Mouse (Mus musculus): ENCODE data around the gene Ldb2.

The Ldb2 gene

DNA sequence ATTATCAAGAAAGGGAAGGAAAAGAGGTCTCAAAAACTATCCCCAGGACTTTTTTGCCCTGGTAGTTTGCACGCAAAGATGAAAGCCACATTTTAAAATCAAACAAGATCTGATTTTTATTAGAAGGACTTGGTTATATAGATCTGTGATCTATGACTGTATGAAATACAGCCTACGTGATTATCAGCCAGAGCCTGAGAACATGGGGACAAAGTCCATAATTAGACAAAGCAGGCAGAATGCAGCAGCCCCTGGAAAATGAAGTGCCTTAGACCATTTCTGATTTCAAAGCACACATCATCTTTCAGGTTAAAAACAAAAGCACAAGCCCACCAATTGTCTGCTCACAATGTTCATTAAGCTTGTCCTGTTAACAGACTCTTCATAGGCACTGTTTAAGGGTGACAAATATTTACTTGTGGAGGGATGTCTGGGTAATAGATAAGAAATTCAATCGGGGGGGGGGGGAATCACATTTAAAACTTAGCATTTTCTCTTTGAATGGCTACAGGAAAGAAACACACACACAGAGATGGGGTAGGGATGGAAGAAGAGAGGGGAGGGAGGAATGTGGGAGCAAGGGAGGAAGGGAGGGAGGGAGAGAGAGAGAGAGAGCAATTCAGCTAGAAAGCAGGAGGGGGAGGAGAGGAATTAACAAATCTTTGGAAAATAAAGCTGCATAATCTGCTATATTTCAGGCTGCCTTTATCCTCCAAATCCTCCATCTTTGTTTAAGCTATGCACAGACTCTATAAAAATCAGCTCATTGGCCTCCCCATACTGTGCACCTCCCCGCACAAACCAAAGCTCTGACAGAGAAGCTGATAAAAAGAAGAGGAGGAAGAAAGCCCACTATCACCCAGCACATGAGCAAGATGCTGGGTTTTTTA lies 153.3 kb downstream of the Ldb2 start:
- DNase-seq (ENCODE audit: low read depth) = no peak

DNA sequence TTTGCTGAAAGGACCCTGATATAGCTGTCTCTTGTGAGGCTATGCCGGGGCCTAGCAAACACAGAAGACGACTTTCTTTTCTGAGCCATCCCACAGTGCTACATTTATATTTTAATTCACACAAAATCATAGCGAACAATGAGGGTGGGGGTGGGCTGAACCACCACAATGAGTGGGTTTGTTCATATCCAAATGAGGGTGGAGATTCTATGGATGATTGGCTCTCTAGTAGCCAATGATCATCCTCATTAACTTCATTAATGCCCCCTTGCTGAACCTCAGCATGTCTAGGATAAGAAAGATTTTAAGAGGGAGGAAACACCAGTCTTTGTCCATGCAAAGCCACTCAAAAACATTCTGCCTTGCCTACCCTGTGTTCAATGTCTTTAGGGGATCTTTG lies 156.4 kb downstream of the Ldb2 start:
- DNase-seq (ENCODE audit: low read depth) = no peak

DNA sequence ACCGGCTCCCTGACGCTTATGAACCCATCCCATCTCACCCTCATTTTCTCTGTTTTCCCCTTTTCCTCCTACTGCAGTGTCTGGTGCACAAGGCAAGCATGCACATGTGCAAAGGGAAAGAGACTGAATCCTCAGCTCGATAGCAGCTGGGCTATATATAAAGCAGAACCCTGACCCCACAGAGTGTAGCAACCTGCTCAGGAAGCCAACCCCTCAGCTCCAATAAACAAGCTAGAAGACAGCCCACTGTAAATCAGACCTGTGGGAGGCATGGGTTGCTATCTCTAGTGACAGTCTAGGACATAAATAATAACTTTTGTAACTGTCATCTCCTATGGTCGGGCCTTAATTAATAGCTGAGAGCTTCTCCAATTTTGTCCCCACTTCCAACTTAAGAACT lies 158.4 kb downstream of the Ldb2 start:
- DNase-seq (ENCODE audit: low read depth) = no peak

DNA sequence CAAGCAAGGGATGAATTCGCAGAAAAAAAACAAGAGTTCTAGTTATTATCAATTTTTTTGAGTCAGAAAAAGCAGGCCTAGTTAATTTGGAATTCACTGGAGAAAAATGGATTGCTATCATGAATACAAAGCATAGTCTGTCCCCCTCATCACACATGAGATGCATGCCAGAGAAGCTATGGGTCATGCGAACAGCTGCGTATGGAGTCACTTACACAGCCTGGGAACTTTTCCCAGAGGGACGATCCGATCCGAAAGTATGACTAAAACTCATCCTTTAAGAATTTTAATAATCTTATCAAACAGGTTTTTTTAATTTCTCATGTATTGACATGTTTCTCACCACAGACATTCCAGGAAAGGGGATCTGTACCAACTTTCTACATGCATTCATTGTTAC lies 163.9 kb downstream of the Ldb2 start:
- DNase-seq (ENCODE audit: low read depth) = no peak

DNA sequence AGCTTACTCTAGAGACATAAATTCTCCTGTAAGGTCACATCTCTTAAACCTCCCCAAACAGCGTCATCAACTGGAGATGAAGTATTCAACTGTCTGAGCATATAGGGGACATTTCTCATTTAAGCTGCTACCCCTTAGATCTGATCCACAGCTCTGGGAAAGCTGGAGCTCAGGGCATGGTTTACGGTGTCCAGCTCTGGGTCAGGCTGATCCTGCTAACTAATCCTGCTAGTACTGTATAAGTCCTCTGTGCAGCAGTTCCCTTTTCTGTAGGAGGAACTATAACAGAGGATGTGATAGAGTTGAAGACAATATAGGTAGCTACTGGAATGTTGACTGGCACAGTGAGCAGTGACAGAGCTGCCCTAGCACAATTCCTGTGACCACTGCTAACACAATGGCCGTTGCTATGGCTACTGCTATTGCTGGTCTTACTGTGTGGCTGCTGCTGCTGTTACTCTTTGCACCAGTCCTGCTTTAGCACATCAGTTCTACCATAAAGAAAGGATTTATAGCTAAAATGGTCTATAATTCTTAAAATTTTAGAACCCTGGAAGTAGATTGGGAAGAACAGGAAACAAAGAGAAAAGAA lies 170.3 kb downstream of the Ldb2 start:
- DNase-seq (ENCODE audit: low read depth) = no peak

DNA sequence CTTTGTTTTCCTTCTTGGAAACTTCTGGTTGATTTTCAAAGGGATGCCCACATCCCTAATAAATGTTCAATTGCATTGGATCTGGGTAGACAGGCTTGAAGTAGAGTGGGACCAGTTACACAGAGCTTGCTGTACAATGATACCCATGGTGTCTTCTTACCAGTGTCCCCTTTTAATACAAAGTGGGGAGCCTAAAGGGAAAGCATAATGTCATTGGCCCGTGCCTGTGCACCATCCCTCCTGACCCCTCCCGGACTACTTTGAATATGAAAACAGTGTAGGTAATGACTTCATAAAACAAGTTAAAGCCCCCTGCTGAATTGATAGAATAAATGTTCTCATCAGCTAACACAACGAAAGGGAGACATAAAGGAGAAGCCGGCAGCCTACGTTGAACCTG lies 172.0 kb downstream of the Ldb2 start:
- no peak for DNase-seq (ENCODE audit: low read depth)

DNA sequence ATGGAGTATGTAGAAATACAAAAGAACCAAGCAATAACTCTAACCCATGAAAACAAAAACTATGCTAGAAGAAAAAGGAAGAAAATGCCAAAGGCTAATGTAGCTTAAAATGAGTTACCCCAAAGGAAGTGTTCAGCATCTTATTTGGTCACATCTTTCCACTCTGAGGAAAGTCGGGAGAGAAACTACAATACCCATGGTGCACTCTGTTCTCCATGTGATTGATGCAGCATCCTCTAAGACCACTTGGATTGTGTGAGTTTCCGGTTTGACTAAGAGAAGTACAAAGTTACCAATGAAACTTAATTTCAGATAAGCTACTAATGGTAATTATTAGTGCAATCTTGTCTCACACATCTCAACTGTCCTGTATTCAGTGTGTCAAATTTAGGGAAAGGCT lies 172.6 kb downstream of the Ldb2 start:
- DNase-seq (ENCODE audit: low read depth) = no peak

DNA sequence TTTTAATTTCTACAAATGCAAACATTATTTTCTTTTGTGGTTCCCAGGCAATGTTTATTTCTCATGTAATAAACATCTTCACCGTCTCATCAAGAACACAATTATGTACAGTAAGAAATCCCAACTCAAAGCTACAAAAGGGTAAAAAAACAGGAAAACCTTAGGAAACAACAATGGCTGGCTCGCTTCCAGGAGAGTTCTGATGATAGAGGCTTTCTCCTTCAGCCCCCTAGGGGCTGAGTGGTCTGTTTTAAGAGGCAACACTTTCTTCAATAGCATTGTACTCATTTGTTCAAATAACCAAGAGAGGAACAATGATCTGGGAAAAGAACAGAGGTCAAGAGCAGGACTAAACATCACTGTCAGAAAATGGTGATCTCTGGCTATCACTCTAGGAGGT lies 173.4 kb downstream of the Ldb2 start:
- DNase-seq (ENCODE audit: low read depth) = no peak

DNA sequence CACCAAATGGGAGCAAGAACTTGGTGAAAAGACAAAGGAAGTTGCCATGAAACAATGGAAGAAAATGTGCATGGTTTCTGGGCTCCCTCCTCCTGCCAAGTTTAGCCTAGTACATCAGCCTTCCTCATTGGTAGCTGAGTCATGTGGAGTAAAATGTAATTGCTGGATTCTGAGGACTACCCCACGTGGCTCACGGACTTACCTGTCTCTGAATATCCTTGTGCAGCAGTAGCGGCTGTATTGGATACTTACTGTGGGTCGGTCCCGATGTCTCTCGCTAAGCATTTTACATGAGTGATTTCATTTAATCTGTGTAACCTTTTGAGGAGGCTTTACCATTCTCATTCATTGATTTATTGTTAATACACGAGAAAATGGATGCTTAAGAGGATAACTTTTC lies 183.8 kb downstream of the Ldb2 start:
- DNase-seq (ENCODE audit: low read depth) = no peak

DNA sequence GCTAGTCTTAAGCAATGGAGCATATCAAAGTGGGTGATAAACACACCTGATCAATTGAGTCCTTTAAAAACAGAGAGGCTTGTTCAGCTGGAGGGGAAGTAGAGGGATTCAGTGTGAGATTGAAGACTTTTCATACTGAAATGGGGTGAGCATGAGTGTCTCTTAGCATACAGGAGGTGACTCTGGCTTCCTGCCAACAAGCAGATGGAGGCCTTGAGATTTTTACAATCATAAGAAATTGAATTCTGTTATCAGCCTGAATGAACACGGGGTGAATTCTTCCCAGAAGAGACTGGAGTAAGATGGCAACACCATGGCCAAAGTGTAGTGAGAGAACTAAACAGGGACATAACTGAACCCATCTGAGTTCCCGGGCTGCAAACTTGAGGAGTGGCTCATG lies 190.6 kb downstream of the Ldb2 start:
- peak; percentile 6 for DNase-seq (ENCODE audit: low read depth)

DNA sequence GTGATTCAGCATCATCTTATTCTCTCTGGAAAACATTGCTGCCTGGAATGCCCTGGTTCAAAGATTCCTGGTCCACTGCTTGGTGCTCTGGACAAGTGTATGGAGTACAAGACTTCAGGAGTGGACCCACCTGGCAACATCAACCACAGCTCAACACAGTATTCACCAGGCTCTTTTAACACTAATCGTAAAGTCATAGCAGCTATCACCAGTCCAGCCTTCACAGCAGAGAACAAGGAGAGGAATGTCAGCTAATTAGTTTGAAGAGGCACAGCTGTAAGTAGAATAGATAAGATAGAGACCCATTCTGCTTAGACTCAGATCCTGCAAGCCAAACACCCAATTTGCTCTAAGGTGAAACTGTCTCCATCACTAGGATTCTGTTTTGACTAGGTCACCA lies 198.1 kb downstream of the Ldb2 start:
- DNase-seq (ENCODE audit: low read depth) = no peak

DNA sequence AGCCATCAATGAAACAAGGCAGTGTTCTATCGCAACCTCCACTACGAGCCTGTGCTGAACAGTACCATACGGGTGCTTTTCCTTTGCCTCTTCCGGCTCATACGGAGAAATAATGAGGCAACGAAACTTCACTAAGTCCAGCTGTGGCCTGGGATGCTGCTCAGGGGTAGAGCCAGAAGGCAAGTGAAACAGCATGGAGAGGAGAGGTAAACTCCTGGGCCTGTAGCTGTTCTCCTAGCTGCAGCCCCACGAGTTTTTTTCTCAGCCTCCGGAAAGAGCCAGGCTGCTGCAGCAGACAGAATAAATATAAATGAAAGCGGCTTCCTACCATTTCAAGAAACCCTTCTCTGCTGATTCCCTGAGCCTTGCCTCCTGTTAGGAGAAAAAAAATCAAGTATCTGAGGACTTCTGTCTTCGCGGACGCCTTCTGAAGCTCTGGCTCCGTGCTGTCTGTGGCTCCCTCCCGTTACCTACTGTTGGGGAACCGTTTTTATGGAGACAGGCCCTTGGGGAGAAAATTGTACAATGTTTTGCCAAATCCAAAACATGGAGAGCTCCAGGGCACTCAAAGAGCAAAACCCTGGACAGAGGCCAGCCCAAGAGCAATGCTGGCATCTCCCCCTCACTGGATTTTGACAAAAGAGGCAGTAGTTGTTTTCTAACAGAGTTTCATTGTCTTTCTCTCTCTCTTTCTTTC lies 205.8 kb downstream of the Ldb2 start:
- no peak for DNase-seq (ENCODE audit: low read depth)

DNA sequence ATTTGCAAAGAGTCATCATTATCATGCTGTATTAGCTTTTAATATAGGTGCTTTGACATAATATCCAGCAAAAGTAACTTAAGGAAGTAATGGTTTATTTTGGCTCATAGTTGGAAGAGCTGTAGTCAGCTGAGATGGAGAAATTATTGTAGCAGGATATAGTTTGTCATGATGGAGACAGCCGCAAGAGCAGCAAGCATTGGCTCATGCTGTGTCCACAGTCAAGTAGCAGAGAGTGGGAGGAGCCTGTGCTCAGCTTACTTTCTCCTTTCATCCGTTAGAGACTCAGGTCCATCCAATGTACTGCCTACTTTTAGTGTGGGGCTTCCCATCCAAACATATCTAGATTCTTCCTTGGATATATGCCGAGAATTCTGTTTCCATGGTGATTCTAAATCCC lies 208.7 kb downstream of the Ldb2 start:
- no peak for DNase-seq (ENCODE audit: low read depth)

DNA sequence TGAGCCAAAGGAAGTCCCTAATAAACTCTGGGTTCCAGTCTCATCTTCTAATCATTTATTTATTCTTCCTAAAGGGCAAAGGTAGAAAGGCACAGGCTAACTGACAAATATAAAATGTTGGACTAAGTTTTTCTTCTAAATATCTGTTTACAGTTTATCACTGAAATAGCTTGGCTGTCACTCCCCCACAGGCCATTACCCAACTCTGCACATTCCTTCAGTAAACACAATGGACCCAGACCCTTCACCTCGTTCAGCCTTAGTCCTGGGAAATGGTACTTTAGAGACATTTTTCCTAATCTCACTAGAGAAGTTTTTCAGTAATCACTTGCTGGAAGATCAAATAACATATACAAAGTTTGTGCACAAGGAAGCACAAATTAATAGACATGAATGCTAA lies 210.2 kb downstream of the Ldb2 start:
- no peak for DNase-seq (ENCODE audit: low read depth)

DNA sequence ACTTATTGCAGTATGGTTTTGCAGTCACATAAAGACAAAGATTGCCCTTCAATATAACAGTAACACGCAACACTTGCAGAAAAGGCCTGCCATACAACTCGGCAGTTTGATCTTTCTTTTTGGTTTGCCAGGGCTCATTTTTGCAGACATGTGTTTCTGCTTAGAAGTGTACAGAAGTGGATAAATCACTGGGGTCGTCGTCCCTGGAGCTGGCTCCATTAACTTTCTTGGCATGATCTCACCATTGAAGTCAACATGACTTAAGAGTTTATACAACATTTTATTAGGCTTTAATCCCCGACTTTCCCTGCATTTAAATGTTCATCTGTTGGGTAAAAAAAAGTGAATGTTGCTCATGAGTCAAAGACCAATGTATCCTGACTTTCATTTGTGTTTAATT lies 212.9 kb downstream of the Ldb2 start:
- DNase-seq (ENCODE audit: low read depth) = no peak

DNA sequence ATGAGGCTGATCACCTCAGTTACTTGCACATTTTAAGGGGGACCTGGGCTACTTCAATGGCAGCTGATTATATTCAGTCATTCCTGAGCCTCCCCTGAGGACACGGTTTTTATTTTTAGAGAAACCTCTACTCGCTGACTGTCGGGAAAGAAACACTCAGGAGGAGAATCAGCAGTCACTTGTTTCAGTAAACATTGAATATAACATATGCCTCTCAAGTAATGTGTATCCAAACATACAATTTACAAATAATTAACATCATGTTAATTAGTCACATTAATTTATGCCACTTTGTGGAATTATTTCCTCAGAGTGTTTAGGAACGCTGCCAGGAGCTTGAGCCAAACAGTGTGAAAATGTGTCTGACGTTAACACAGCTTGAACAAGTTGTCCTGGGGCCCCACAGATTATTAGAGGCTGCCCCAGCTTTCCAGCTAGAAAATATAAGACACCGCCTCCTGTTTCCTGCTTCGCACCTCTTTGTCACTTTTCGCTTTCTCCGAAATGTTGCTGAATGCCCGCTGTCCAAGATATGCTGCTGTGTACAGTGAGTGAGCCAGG lies 219.5 kb downstream of the Ldb2 start:
- DNase-seq (ENCODE audit: low read depth) = no peak

DNA sequence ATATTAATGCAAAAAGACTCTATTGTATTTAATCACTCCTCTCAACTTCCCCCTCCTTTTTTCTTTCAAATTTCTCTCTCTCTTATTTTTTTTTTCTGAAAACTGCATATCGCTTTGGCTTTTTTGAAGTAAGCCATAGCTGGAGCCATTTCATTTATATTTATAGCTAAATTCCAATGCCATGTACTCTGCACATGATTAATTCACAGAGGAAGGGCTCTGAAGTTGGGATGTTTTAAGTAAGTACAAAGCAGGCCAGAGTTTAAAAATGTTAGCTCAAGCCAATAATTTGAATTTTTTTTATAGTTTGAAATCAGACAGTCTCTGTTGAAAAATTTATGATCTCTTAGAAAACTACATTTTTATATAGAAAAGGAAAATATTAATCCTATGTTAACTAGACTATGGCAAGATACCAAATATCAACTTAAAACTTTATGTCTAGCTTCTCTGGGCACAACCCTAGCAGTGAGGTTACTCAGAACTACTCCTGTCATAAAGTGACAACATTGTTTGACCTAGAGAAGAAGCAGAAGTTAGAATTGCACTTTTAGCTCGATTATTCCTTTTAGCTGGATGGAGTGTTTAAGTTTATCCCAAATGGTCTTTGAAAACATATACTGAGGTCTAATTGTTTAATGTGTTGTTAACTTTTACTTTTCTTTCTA lies 222.7 kb downstream of the Ldb2 start:
- no peak for DNase-seq (ENCODE audit: low read depth)

DNA sequence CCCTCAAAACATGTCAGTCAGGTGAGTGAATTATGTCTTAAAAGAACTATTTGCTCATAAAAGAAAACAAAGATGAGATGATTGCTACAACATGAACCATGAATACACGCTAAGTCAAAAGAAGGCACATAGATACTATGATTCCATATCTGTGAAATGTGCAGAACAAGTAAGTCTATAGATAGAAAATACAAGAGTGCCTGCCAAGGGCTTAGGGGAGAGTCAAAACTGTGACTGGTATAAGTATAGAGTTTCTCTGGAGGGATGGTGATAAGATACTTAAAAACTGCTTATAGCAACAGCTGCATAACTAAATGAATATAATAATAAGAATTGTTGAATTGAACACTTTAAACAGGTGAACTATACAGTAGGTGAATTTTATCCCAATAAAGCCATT lies 224.8 kb downstream of the Ldb2 start:
- no peak for DNase-seq (ENCODE audit: low read depth)

DNA sequence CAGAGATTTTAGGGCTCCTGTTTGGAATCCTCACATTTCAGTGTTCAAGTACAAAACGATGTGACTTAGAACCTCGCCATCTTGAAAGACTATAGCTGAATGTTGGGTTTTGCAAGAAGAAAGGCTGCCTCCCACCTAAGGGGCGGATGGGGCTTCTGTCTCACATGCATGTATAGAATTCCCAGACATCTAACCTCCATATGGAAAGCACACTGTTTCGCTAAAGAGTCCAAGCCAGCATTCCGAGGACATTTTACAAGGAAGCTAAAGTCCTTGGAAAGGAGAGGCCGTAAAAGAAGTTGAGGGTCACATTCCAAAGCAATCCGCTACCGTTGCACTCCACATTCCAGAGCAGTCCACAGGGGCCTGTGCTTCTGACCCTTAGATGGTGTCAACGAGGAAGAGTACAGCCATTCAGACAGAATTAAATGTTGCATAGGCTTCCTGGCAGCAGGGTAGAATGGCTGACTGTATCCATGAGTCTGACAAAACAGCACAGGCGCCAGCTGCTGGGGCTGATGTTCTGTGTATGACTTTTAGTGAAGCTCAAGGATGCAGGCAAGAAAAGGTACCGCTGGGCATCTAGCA lies 245.6 kb downstream of the Ldb2 start:
- no peak for DNase-seq (ENCODE audit: low read depth)

DNA sequence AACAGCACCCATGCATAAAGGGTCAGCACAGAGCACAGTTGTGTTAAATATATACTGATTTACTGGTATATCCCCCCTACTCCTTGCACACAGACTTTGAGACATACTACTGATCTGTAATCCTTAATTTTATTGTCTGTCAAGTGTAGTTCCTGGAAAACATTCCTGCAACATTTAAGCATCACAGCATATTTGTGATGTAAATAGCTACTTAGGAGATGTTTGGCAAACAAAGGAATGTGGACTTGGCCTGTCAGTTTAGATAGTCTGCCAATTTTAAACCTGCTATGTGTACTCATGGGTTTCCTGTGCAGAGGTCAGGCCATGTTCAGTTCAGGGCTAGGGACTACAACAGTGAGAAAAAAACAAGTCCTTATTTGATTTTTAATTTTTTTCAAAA lies 246.3 kb downstream of the Ldb2 start:
- DNase-seq (ENCODE audit: low read depth) = no peak

DNA sequence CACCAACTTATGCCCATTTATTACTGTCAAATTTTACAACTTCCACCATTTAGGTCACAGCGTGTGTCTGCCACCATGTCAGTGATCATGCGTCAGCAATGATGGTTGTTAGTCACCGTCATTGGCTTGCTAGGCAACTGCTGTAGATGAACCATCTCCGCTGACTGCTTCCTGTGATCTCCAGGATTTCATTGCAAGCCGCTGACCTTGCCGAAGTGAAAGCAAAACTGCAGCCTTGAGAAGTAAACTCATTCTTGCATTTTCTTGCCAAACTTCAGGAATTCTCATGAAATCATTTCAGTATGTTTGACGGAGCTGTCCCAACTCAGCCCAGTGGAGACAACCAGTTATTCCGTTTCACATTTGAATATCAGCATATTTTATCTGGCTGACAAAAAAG lies 247.4 kb downstream of the Ldb2 start:
- DNase-seq (ENCODE audit: low read depth) = peak; percentile 4

DNA sequence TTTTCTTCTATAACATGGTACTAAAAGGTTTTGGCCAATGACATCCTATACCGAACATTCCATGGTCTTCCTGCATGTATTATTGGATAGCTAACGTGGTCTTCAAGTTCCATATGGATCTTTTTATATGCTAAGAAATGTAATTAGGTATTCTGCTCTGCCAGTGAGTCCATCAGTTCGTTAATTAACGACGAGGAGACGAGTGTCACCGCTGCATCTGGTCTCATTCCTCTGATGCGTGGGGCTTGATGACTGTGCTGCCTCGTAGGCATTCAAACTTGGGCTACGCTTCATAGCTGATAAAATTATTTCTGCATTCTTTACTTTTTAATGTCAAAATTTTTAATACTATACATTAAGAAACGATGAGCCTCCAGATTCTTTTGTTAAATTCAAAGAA lies 251.0 kb downstream of the Ldb2 start:
- DNase-seq (ENCODE audit: low read depth) = no peak
